Mouse (Mus musculus) forebrain, postnatal 0 days (tissue): ENCODE results near the gene Adck1. TPM values are rescaled to one million over a fixed set of nuclear protein-coding genes. Genes with fewer than 3 reads are reported as not detected.

ENCODE experiments used
- ATAC-seq: fragments of 200-750 bp; cut with Nextera tagmentation; 2 replicates; pipeline ENCODE4 v1.8.0; 2017; ENCODE audit warnings: mild to moderate bottlenecking, moderate library complexity
- DNase-seq: peaks from one replicate; pipeline ENCODE4 v3.0.0-alpha.2; 2015
- H3K27ac ChIP-seq: fragments of 300-500 bp; sonication (generic); 2 replicates; pipeline ENCODE4 v1.5.1; 2014; ENCODE audit warnings: low read depth, mild to moderate bottlenecking, antibody characterized with exemption, low read length, moderate library complexity, mixed read lengths
- H3K27me3 ChIP-seq: fragments of 300-500 bp; sonication (generic); 2 replicates; pipeline ENCODE4 v1.6.1; 2014; ENCODE audit warnings: mild to moderate bottlenecking, low read length, mixed read lengths; ENCODE audit not compliant: insufficient read depth
- H3K36me3 ChIP-seq: fragments of 300-500 bp; sonication (generic); 2 replicates; pipeline ENCODE4 v1.6.1; 2014; ENCODE audit warnings: mild to moderate bottlenecking, moderate library complexity; ENCODE audit not compliant: insufficient read depth
- H3K4me1 ChIP-seq: fragments of 300-500 bp; sonication (generic); 2 replicates; pipeline ENCODE4 v1.6.1; 2014; ENCODE audit warnings: antibody characterized with exemption; ENCODE audit not compliant: insufficient read depth
- H3K4me2 ChIP-seq: fragments of 300-500 bp; sonication (generic); 2 replicates; pipeline ENCODE4 v1.6.1; 2014; ENCODE audit warnings: low read depth, mild to moderate bottlenecking, moderate library complexity
- H3K4me3 ChIP-seq: fragments of 300-500 bp; sonication (generic); 2 replicates; pipeline ENCODE4 v1.5.1; 2014; ENCODE audit warnings: low read depth, low read length, mixed read lengths
- H3K9ac ChIP-seq: fragments of 300-500 bp; sonication (generic); 2 replicates; pipeline ENCODE4 v1.6.1; 2014; ENCODE audit warnings: mild to moderate bottlenecking
- H3K9me3 ChIP-seq: fragments of 300-500 bp; sonication (generic); 2 replicates; pipeline ENCODE4 v1.6.1; 2016; ENCODE audit warnings: low read length
- CTCF ChIP-seq: sonication (generic); IDR thresholded peaks from 2 replicates; pipeline ENCODE4 v1.5.1; 2016; ENCODE audit warnings: antibody characterized with exemption, control low read depth, low read depth
- WGBS: fragments of 180-500 bp; shearing (Covaris S2); extraction: QIAGEN DNeasy Blood & Tissue Kit; methylation state at CpG from one replicate; pipeline ENCODE4 v1.1.7; 2014; 5-methylcytosine and 5-hydroxymethylcytosine counted together
- polyA plus RNA-seq: library from polyadenylated mRNA; unstranded; fragments of >200 nt; fragmentation: Nextera tagmentation; extraction: Ambion mirVana; gene quantifications from 2 replicates; pipeline ENCODE4 v1.2.1, GENCODE M21; 2015
- total RNA-seq: library from RNA; depleted of rRNA; stranded (reverse); fragments of >200 nt; gene quantifications from 2 replicates; pipeline ENCODE4 v1.2.3, GENCODE M21; 2014

Adck1 gene
- total and polyA plus RNA-seq, 2 experiments from 2014 or later: 40.5 to 43.9 TPM

DNA sequence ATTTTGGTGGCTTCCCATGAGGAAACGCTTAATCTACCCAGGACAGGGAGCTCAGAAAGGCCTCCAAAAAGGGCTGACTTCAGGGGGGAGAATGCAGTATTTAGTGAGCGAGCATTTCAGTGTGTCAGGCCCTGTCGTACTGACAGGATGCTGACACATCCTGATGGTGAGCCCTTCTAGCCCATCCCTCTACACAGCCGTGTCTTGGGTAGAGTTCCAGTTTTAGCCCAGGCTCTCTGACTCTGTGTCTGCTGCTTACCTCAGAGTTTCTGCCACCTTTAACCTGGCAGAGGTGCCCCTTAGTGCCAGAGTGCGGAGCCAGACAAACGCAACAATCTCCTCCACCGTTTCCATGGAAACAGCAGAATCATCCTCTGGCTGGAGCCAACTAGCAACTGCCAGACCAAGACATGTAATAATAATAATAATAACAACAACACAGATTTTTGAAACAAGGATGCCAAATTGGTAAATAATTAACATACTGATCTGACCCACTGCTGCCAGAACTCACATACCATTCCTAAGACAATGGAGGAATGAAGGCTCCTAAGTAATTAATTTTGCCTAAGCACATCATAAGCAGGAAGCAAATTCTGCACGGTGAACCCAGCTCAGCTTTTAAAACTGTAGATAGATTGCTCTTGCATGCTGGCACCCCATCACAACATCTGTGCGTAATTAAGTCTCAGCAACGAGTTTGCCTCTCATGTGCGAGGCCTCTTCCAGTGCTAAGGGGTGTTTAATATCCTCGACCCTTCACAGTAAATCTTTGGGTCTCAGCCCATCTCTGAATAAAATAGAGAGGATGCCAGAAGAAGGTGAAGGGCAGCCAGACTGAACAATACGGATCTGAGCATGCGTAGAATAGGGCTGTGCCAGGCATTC is 81.8 kb downstream of the Adck1 start:
- Histone ChIP-seq H3K4me3 (no peak overlapping the region), H3K9ac (no peak overlapping the region), H3K27me3 (no peaks in the 10 kb centered on the region), H3K36me3 (peaks cover 5% of the 10 kb centered on the region), H3K27ac (no peak overlapping the region), H3K4me2 (no peak overlapping the region), H3K4me1 (no peaks in the 10 kb centered on the region), H3K9me3 (no peaks in the 10 kb centered on the region)
- no peak for TF ChIP-seq CTCF
- ATAC-seq (peak; percentile 64), DNase-seq (peak; percentile 41)
- WGBS: 44% methylated on average over 14 of the region's 14 CpGs

DNA sequence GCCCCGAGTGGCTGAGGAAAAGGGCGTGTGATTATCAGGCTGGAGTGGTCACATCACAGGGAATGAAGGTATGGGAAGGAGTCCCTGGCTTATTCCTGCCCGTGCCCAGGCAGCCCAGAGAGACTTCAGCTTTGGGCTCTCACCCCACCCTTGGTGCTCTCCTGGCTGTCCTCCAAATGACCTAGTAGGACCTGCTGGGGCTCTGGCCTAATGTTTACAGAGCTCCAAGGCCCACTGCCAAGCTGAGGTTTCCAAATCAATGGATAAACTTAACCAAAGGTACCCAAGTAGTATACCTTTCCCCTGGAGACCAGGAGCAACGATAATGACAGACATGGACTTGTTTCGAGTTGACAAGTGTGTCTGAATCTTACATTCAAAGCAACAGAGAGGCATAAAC is 83.7 kb downstream of the Adck1 start:
- no peak for ATAC-seq
- Histone ChIP-seq H3K27me3 (no peaks in the 10 kb centered on the region), H3K27ac (no peak overlapping the region), H3K4me1 (no peaks in the 10 kb centered on the region), H3K4me2 (no peak overlapping the region), H3K36me3 (peaks cover 11% of the 10 kb centered on the region), H3K9me3 (no peaks in the 10 kb centered on the region), H3K4me3 (no peak overlapping the region), H3K9ac (no peak overlapping the region)
- WGBS: 83% methylated on average over 5 of the region's 5 CpGs
- no peak for TF ChIP-seq CTCF
- no peak for DNase-seq

DNA sequence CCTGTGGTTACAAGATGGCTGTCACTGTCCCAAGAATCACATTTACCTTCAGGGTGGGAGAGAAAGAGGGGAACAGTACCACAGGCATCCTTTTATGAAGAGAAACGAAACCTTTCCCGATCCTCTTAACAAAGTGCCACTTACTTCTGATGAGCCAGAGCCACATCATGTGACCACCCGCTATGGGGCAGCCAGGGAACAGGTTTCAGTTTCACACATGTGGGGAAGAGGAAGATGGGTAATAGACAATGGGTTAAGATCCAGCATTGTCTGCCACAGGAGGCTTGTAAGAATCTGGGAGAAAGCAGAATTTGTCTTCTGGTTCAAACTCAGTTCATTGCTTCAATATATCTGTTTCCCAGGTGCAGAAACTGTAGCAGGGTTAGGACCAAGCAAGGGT is 85.1 kb downstream of the Adck1 start:
- Histone ChIP-seq H3K27ac (no peak overlapping the region), H3K9ac (no peak overlapping the region), H3K9me3 (no peaks in the 10 kb centered on the region), H3K4me1 (no peaks in the 10 kb centered on the region), H3K4me2 (no peak overlapping the region), H3K36me3 (peaks cover 11% of the 10 kb centered on the region), H3K4me3 (no peak overlapping the region), H3K27me3 (no peaks in the 10 kb centered on the region)
- DNase-seq (no peak), ATAC-seq (no peak)
- WGBS: 88% methylated on average over 3 of the region's 3 CpGs
- TF ChIP-seq CTCF: no peak

DNA sequence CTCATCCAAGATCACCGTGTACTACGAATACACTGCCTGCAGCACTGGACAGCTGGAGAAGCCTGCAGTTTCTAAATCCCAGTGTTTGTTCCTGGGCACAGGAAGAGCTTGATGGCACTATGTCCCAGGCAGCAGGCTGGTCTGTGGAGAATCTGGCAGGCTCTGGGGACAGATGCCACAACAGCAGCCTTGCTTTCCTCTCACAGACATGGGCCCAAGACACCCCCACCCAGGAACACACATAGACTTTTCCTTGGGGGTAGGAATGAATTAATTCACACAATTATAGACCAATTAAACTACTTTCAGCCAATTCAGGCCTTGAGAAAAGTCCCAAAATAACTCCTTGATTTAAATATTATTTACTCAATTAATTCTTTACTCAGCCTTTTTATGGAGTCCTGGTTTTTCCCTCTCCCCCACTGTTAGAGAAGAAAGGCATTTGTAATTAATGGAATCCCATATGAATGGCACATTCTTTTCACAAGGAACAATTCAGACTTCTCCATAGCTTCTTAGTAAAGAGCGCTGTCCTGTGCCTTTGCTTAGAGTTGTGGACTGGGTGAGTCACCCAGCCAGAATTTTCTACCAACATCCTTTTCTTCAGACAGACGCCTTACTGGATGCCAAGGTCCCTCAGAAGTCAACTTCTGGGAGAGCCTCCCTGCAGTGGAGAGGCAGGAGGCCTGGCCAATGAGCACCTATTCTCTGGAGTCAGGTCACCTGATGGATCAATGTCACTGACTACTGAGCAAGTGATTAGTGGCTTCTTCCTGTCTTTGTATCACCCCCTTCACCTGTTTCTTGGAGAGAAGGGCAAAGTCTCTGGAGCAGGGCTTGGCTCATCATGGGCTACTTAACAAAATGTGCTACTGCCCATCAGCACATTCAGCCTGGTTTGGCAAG is 90.6 kb downstream of the Adck1 start:
- Histone ChIP-seq H3K4me2 (no peak overlapping the region), H3K4me3 (no peak overlapping the region), H3K9me3 (no peaks in the 10 kb centered on the region), H3K9ac (no peak overlapping the region), H3K27ac (no peak overlapping the region), H3K4me1 (no peaks in the 10 kb centered on the region), H3K27me3 (no peaks in the 10 kb centered on the region), H3K36me3 (peaks cover 22% of the 10 kb centered on the region)
- 43% methylated on average over 4 of the region's 4 CpGs for WGBS
- ATAC-seq: peak; percentile 78
- DNase-seq: no peak
- no peak for TF ChIP-seq CTCF

DNA sequence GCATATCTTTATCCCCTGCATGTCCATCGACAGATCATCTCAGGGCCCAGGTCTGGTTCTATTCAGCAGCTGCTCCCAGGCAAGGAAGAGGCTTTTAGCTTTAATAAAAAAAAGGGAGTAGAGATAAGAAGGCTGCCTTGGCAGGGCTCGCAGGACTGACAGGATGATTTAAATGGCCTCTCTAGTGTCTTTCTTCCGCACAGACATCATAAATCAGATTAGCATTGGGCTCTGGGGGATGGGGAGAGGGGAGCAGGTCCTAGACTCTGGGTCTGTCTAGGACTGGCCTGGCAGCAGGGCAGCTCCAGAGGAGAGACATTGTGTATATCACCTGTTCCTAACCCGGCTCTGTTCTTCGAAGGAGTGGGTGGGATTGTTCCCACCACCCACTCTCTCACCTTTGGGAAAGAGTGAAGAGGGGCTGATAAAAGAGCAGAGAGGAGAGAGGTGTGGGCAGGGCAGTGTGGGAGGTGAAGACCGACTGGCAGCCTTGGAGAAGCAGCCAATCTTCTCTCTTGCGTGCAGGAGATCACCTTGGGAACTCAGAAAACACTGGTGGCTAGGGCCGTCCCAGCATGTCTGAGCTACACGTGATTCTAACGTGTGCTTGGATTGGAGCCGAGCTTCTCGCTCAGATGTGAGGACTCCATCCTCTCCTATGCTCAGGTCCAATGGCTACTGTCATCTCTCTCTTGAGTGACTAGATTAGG is 94.5 kb downstream of the Adck1 start:
- 92% methylated on average over 12 of the region's 12 CpGs for WGBS
- no peak overlapping the region for H3K9ac ChIP-seq
- no peak for TF ChIP-seq CTCF
- no peaks in the 10 kb centered on the region for H3K27me3 ChIP-seq
- H3K4me1 ChIP-seq: no peaks in the 10 kb centered on the region
- H3K36me3 ChIP-seq: peaks cover 16% of the 10 kb centered on the region
- no peak overlapping the region for H3K4me2 ChIP-seq
- DNase-seq: no peak
- ATAC-seq: no peak
- no peaks in the 10 kb centered on the region for H3K9me3 ChIP-seq
- no peak overlapping the region for H3K4me3 ChIP-seq
- no peak overlapping the region for H3K27ac ChIP-seq

DNA sequence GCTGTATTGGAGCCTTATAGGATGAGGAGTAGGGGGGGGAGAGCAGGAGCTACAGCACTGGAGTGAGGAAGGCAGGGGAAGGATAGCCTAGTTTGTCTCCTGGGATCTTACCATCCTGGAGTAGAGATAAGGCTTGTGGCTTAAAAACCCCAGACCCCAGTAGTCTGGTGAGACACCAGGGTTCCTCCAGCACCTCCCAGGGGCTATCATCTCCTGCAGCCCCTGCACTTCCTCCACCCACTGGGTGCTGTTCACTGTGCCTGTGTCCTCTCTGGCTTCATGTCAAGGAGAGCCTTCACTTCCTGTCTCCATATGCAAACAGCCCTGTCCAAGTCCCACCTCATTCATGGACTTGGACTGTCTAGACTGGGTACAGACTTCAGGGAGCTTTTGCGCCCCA is 96.7 kb downstream of the Adck1 start:
- H3K36me3 ChIP-seq: peaks cover 26% of the 10 kb centered on the region
- H3K27me3 ChIP-seq: no peaks in the 10 kb centered on the region
- WGBS: 97% methylated on average over 1 of the region's 1 CpGs
- TF ChIP-seq CTCF: no peak
- ATAC-seq (no peak), DNase-seq (no peak)
- no peaks in the 10 kb centered on the region for H3K4me1 ChIP-seq
- H3K9ac ChIP-seq: no peak overlapping the region
- no peaks in the 10 kb centered on the region for H3K9me3 ChIP-seq
- H3K4me3 ChIP-seq: no peak overlapping the region
- H3K27ac ChIP-seq: no peak overlapping the region
- no peak overlapping the region for H3K4me2 ChIP-seq
